Mouse (Mus musculus): Measurements from ENCODE around the gene Ppil2.

DNA sequence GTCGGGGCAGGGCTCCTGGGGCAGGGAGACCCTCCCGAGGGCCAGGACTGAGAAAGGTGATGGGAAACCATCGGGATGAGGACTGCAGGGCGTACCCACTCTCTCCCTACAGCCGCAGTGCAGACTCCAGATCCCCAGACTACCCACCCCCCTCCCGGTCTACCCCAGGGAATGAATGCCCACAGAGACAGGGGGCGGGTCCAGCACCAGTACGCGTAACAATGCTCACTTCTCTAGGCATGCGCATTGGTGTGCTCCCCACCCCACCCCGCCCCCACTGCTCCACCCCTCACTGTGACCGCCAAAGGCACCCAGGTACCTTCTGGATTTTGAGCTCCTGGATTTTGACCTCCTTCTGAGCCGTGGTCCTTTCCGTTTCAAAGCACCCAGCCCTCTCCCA is 10.5 kb upstream of the Ppil2 start:
- TF ChIP-seq CTCF (IDR thresholded peaks at IDR 0.05; ENCODE audit: borderline replicate concordance, insufficient read depth, low read depth, low read length) (no peak), POLR2A (IDR thresholded peaks at IDR 0.05; ENCODE audit: borderline replicate concordance, insufficient read depth, low read length) (no peak)

All from cerebellum, adult 2 months (tissue).